Mouse (Mus musculus): ENCODE measurements around the gene Dnajb3.

- TF ChIP-seq TAL1 (conservative IDR thresholded peaks at IDR 0.05; ENCODE audit: low read depth, low read length) (no peak), GATA1 (IDR thresholded peaks at IDR 0.05; ENCODE audit: borderline replicate concordance, low read length) (no peak)
Measured at GRCm38 (mm10) chr1:88253540-88253939, 48.0 kb upstream of the Dnajb3 start.

Measured in G1E (cell line).